Mouse (Mus musculus): ENCODE measurements around the gene Cox7a2. TPM values are rescaled to one million over a fixed set of nuclear protein-coding genes. Genes with fewer than 3 reads are reported as not detected.

The Cox7a2 gene
- total RNA-seq, 2 experiments from 2014 or later = 369 to 384 TPM

DNA sequence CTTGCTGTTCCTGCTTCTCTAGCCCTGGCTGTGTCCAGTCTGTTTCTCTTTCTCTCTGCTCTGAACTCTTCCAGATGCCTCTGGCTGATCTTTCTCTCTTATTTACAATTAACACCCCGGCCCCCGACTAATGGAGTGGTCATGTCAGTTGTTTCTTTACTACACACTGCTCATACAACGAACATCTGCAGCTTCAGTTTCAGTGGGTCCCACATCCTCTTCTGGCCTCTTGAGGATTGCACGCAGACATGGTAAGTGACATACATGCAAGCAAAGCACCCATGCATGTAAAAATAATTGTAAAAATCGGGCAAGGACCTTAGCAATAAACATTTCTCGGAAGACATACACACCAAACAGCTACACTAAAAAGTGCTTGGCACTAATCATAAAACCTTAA, 24.1 kb downstream of the Cox7a2 start:
- DNase-seq = no peak

DNA sequence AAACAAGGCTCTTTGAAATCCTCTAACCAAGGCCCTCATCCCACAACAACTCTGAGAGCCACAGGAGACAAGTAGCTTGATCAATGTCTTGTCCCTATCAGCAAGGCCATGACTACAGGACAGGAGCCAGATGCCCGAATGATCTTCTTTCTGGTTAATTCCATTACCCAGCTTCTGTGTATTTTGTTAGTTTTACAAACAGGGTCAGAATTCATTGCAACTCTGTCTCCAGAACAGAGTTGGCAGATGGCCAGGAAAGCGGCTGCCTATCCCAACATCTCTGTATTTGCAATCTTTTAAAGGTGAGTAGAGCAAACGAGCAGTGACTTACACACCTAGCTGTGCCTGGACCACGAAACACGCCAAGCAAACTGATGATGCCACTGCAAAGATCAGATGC, 29.4 kb downstream of the Cox7a2 start:
- peak; percentile 30 to 32 for DNase-seq

GRCm38 (mm10) chr9:79723090-79723489, 36.6 kb downstream of the Cox7a2 start:
- DNase-seq = peak in 1 of 2 experiments; percentile 20

- peak; percentile 38 to 60 for DNase-seq
Measured at GRCm38 (mm10) chr9:79721056-79721455, 38.6 kb downstream of the Cox7a2 start.

- DNase-seq = no peak
Measured at GRCm38 (mm10) chr9:79720143-79720542, 39.5 kb downstream of the Cox7a2 start.

DNA sequence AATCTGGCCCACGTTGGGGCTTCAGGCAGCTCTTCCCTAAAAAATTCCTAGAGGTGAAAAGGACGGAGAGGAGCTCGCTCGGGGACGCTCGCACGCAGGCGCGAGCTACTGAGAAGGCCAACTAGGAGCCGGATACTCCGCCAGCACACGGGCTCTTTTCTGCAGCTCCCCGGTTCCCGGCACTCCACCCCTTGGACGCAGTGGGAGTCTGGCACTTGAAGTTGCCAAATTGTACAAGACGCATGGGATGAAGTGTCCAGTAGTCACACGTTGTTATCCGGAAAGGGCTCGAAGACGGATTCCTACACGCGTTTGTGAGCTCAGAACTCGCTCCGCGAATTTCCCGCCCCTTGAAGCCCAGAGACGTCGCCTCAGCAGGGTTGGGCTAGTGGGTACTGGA, 40.2 kb downstream of the Cox7a2 start:
- DNase-seq = peak; percentile 31 to 43

DNA sequence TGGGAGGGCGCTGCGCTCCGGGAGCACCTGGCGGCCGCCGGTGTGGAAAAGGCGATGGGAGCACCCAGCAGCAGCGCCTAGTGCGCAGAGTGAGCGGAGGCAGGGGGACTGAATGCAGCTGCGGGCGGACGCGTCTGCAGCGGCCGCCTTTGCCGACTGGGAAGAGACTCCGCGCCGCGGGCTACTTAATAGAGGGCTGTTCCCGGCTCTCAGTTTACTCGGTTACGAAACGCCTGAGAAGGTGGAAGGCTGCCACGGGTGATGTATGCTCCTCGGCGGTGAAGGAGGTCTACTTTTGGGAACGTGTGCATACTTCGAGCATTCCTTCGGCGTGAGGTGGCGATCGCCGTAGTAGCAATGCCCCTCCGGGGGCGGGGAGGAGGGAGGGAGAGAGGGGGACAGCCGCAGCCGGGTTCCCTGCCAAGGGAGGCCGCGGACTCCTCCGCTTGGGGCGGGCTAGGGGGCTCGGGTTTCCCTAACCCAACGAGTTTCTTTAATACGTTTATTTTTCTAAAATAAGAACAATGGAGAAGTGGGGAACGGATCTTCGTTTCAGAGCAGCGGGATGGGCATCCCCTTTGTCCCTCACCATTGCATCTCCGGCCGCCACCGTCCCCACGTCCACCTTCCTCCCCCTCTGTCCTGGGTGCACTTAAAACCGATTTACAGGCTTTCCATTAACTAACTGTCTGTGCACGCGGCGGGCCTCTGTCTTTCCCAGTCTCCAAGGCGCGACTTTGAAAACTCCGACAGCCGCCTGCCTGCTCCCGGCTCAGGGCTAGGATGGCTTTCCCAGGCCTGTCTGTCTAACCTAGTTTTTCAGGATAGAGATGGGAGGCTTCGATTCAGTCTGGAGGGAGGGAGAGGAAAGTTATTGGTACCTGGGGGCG, 41.0 kb downstream of the Cox7a2 start, which contains the start of gene Col12a1:
Gene Col12a1 (minus strand): TSS at position 351 of the 890 bp plus-strand sequence.
- peak; percentile 55 to 65 for DNase-seq

DNA sequence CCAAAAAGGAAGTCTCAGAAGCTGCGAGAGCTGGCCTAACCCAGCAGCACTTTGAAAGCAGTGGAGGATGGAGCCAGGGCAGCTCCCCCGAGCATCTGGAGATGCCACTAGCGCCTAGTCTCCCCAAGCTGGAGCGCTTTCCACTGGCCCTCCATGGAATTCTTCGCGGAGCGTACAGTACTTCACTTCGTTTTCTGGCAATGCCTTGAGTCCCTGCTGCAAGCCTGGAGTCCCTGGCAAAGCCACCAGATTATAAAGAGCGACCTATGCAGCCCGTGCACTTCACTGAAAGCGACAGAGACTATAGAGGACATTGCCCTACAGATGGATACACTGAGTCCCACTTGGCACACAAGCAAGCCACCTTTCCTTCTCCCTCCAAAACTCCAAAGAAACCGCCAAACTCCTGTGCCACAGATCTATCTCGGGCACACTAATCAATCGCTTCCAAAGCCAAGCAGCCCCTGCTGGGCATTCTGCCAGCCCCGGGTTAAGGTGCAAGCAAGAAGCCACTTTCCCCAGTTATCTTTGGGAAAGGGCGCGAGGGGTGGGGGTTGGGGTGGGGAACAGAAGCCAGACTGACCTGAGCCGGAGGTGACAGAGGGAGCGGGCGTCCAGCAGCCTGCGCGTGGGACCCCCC, 41.7 kb downstream of the Cox7a2 start:
- DNase-seq = no peak

- peak; percentile 71 to 79 for DNase-seq
Measured at GRCm38 (mm10) chr9:79716909-79717835, 42.5 kb downstream of the Cox7a2 start.

- peak in 1 of 2 experiments; percentile 15 for DNase-seq
Measured at GRCm38 (mm10) chr9:79716496-79716895, 43.2 kb downstream of the Cox7a2 start.

DNA sequence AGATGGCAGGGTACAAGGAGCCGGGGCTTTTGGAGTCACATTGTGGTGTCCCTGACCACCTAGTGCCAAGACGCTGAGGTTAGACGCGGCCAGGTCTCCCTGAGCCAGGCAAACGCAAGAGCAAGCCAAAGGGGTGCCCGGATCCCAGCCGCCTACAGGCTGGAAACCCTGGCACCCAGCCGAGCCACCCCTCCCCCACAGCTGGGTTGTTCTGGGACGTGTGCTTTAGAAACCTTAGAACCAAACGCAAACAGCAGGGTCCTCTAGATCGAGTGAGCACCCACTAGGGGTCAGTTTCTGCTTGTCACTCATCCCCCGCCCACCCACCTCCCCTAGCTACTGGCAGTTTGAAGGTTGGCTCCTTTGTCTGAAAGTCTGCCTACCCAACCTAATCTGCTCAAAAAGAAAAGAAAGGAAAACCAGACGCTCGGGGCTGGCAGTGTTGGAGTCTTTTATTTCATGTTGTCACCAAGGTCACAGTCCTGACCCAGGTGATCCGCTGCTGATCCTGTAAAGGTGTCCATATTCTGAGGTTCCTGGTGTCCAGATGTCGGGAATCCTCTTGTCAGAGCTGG, 45.1 kb downstream of the Cox7a2 start:
- peak; percentile 76 to 88 for DNase-seq

Other genes starting within 250 kb of the Cox7a2 start
- 10 to 100 TPM; 15.7 to 21.2 TPM for gene Col12a1, start 41.0 kb downstream of the Cox7a2 start, total RNA-seq (2021)
- 100 to 1,000 TPM; 115 to 146 TPM for gene Tmem30a, start 33.6 kb upstream of the Cox7a2 start, total RNA-seq (2021)

Measured in adrenal gland, postnatal 36 days (tissue).